Mouse (Mus musculus): ENCODE results near the gene Gm7579. TPM values are rescaled to one million over a fixed set of nuclear protein-coding genes. Genes with fewer than 3 reads are reported as not detected.
"Not testable (repeated sequence)": the region's sequence is repeated elsewhere in the genome, so short reads cannot be mapped to it uniquely, and the experiment has no call there.

Gm7579 gene
- not detected in 2 replicates for polyA plus RNA-seq (2015; fragmentation: Nextera tagmentation; extraction: Ambion mirVana)

DNA sequence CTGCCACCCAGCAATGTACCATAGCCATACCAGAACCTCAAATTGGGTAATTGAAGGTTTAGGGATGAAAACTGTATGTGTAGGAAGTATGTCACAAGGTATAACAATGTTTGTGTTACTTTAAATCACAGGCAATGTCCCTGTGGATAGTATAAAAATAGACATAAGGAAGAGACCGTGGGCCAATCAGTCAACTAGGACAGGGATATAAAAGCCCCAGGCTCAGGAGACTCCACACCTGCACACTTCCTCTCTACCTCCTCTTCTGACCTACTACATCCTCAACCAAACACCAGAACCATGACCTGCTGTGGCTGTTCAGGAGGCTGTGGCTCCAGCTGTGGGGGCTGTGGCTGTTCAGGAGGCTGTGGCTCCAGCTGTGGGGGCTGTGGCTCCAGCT, at the start of gene Gm7579:
Gm7579 (plus strand) TSS at position 301 of the 400 bp plus-strand sequence.
- ATAC-seq = no peak
- Histone ChIP-seq H3K4me1 (replicated peaks) (no peaks in the 10 kb centered on the region), H3K9me3 (no peaks in the 10 kb centered on the region), H3K27me3 (replicated peaks) (no peaks in the 10 kb centered on the region), H3K9ac (no peak within 1 kb of the TSS), H3K4me3 (replicated peaks) (no peak within 1 kb of the TSS), H3K27ac (no peak within 1 kb of the TSS), H3K4me2 (replicated peaks) (no peak within 1 kb of the TSS), H3K36me3 (no peaks in the 10 kb centered on the region)
- WGBS = 79% methylated on average over 1 of the region's 1 CpGs

DNA sequence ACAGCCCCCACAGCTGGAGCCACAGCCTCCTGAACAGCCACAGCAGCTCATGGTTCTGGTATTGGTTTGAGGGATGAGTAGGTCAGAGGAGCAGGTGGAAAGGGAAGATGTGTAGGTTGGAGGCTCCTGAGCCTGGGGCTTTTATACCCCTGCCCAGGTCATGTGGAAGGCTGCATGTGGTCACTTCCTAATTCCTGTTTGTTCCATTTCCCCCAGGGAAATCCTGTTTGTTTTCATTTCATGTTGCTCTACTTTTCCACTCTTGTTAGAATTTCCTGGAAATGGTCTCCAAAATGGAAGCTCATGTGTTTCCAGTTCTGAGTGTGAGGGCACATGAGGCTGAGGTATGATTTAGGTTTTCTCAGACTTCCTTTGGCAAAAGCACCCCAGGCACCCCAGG, 46.0 kb upstream of the Gm7579 start, which contains the start of gene Gm4553:
Gm4553 (minus strand) TSS at position 101 of the 400 bp plus-strand sequence.
- H3K4me3 ChIP-seq (replicated peaks); H3K36me3 ChIP-seq; H3K9me3 ChIP-seq; H3K27me3 ChIP-seq (replicated peaks); H3K4me1 ChIP-seq (replicated peaks); ATAC-seq; H3K9ac ChIP-seq; H3K27ac ChIP-seq; H3K4me2 ChIP-seq (replicated peaks): not testable (repeated sequence)

DNA sequence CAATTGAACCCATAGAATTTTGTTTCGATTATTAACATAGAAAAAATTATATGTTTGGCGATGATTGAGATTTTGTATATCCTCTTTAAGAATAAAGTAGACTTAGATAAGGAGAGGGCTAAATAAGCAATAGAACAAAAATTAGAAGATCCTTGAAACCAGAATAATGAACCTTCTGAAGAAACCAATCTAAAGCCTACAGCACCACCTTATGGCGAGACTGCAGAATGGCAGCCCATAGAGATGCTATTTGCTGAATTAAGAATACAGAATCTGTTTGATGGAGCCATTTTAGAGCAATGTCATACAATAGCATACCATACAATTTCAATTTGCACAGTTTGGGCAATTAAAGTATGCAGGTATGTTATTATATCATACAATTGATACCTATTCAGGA, 41.8 kb upstream of the Gm7579 start:
- H3K4me2 ChIP-seq (replicated peaks) = no peak overlapping the region
- H3K9me3 ChIP-seq = no peaks in the 10 kb centered on the region
- H3K27ac ChIP-seq = no peak overlapping the region
- H3K4me1 ChIP-seq (replicated peaks) = no peaks in the 10 kb centered on the region
- H3K36me3 ChIP-seq = no peaks in the 10 kb centered on the region
- no peak overlapping the region for H3K4me3 ChIP-seq (replicated peaks)
- WGBS = 51% methylated on average over 3 of the region's 3 CpGs
- H3K27me3 ChIP-seq (replicated peaks) = no peaks in the 10 kb centered on the region
- ATAC-seq = no peak
- no peak overlapping the region for H3K9ac ChIP-seq

DNA sequence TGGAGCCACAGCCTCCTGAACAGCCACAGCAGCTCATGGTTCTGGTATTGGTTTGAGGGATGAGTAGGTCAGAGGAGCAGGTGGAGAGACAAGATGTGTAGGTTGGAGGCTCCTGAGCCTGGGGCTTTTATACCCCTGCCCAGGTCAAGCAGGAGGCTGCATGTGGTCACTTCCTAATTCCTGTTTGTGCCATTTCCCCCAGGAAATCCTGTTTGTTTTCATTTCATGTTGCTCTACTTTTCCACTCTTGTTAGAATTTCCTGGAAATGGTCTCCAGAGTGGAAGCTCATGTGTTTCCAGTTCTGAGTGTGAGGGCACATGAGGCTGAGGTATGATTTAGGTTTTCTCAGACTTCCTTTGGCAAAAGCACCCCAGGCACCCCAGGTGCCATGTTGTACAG, 35.8 kb upstream of the Gm7579 start, which contains the start of gene Krtap5-2:
Krtap5-2 (minus strand) TSS at position 101 of the 400 bp plus-strand sequence.
- not testable (repeated sequence) for H3K9me3 ChIP-seq; H3K4me3 ChIP-seq (replicated peaks); H3K27ac ChIP-seq; H3K9ac ChIP-seq; H3K4me2 ChIP-seq (replicated peaks); H3K36me3 ChIP-seq; H3K4me1 ChIP-seq (replicated peaks); H3K27me3 ChIP-seq (replicated peaks); ATAC-seq

DNA sequence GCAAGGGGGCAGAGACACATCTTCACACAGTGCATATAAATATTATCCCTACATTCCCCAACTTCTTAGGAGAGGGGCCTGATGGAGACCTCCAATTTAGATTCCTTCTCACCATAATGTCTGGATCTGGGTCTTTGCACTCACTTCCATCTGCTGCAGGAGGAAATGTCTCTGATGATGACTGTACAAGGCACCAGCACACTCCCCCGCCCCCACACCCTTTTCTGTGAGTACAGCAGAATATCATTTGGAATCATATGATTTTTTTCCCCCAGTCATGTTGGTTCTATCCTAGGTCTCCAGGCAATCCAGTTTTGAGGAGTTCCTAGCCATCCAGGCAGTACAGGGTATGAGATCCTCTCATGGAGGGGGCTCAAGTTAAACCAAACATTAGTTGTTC, 33.0 kb upstream of the Gm7579 start:
- Histone ChIP-seq H3K4me3 (replicated peaks) (no peak overlapping the region), H3K9ac (no peak overlapping the region), H3K4me2 (replicated peaks) (no peak overlapping the region), H3K4me1 (replicated peaks) (no peaks in the 10 kb centered on the region), H3K9me3 (no peaks in the 10 kb centered on the region), H3K36me3 (no peaks in the 10 kb centered on the region), H3K27me3 (replicated peaks) (no peaks in the 10 kb centered on the region), H3K27ac (no peak overlapping the region)
- no peak for ATAC-seq
- WGBS = 74% methylated on average over 1 of the region's 1 CpGs

DNA sequence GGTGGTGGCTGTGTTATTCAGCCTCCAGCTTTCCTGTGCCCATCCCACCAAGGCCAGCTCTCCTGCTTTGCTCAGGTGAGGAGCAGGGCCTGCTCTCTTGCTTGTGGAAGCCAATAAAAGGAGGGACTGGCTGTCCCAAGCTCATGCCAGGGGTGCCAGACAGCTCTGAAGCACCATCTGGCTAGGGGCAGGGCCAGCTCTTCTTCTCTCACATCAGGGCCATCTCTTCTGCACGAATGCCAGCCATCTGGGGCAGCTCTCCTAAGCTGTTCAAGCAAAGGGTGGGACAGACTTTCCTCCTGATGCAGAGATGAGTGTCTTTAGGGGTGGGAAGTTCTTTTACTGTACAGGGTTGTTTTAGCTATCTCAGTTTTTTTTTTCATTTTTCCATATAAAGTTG, 30.6 kb upstream of the Gm7579 start:
- Histone ChIP-seq H3K9me3 (no peaks in the 10 kb centered on the region), H3K4me2 (replicated peaks) (no peak overlapping the region), H3K4me3 (replicated peaks) (no peak overlapping the region), H3K4me1 (replicated peaks) (no peaks in the 10 kb centered on the region), H3K36me3 (no peaks in the 10 kb centered on the region), H3K27ac (no peak overlapping the region), H3K9ac (no peak overlapping the region), H3K27me3 (replicated peaks) (no peaks in the 10 kb centered on the region)
- ATAC-seq = no peak
- 38% methylated on average over 1 of the region's 1 CpGs for WGBS

DNA sequence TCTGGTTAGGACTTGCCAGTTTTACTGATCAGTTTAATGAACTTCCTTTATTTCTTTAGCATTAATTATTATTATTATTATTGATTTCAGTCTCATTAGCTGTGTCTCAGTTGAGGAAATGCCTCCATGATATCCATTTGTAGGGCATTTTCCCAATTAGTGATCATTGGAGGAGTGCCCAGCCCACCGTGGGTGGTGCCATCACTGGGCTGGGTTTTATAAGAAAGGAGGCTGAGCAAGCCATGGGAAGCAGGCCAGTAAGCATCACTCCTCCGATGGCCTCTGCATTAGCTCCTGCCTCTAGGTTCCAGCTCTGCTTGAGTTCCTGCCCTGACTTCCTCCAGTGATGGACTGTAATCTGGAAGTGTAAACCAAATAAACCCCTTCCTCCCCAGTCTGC, 23.5 kb upstream of the Gm7579 start:
- no peaks in the 10 kb centered on the region for H3K36me3 ChIP-seq
- no peak overlapping the region for H3K4me3 ChIP-seq (replicated peaks)
- no peak overlapping the region for H3K9ac ChIP-seq
- ATAC-seq = no peak
- H3K9me3 ChIP-seq = no peaks in the 10 kb centered on the region
- H3K4me2 ChIP-seq (replicated peaks) = no peak overlapping the region
- 75% methylated on average over 2 of the region's 2 CpGs for WGBS
- H3K27me3 ChIP-seq (replicated peaks) = no peaks in the 10 kb centered on the region
- no peaks in the 10 kb centered on the region for H3K4me1 ChIP-seq (replicated peaks)
- H3K27ac ChIP-seq = no peak overlapping the region

DNA sequence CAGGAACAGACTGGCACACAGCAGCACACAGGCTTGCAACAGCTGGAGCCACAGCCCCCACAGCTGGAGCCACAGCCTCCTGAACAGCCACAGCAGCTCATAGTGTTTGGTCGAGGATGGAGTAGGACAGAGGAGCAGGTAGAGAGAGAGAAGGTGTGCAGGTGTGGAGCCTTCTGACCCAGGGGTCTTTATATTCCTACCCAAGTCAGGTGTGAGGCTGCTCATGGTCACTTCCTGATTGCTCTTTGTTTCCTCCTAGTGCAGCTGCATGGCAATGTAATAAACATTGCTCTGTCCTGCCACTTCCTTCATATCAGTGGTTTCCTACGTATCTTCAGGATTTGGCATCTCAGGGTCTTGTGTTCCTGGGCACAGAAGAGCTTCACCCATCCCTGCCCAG, 21.4 kb upstream of the Gm7579 start, which contains the start of gene Gm10153:
Gm10153 (minus strand) TSS at position 101 of the 400 bp plus-strand sequence.
- Histone ChIP-seq H3K4me3 (replicated peaks) (no peak within 1 kb of the TSS), H3K9me3 (no peaks in the 10 kb centered on the region), H3K27ac (no peak within 1 kb of the TSS), H3K9ac (no peak within 1 kb of the TSS), H3K4me1 (replicated peaks) (no peaks in the 10 kb centered on the region), H3K36me3 (no peaks in the 10 kb centered on the region), H3K27me3 (replicated peaks) (no peaks in the 10 kb centered on the region), H3K4me2 (replicated peaks) (no peak within 1 kb of the TSS)
- 32% methylated on average over 2 of the region's 2 CpGs for WGBS
- ATAC-seq = no peak

DNA sequence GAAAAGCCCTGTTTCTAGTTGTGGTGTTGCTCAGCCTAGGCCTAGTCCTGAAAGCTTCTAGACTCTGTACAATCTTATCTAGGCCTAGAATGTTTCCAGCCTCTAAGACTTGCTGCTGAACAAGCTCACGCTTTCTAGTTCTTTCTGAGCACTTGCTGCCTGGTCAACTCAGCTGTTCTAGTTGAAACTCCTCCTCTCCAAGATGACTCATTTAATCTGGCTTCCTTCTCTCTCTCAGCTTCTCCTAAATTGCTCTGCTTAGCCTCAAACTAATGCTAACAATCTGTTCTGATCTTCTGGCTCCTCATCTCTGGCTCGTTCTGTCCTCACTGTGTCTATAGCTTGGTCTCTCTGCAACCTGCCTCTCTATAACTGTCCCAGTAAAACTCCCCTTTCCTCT, 12.9 kb upstream of the Gm7579 start:
- Histone ChIP-seq H3K9me3 (no peaks in the 10 kb centered on the region), H3K36me3 (no peaks in the 10 kb centered on the region), H3K4me3 (replicated peaks) (no peak overlapping the region), H3K4me2 (replicated peaks) (no peak overlapping the region), H3K9ac (no peak overlapping the region), H3K27me3 (replicated peaks) (no peaks in the 10 kb centered on the region), H3K27ac (no peak overlapping the region), H3K4me1 (replicated peaks) (no peaks in the 10 kb centered on the region)
- ATAC-seq = no peak
- 82% methylated on average over 2 of the region's 2 CpGs for WGBS

DNA sequence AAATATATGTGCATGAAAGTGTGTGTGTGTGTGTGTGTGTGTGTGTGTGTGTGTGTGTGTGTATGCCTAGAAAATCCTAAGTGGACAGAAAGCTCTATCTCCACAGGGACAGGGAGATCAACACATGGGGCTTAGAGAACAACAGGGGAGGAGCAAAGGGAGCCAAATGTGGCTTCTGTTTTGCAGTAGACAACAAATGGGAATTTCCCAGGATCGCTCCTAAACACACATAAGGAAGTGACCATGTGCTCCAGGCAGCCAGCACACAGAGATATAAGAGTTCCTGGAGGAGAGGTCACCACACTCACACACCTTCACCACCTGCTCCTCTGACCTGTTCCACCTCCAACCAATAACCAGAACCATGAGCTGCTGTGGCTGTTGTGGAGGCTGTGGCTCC, 10.6 kb upstream of the Gm7579 start, which contains the start of gene Krtap5-3:
Krtap5-3 (plus strand) TSS at position 301 of the 400 bp plus-strand sequence.
- H3K27ac ChIP-seq = no peak within 1 kb of the TSS
- H3K9ac ChIP-seq = no peak within 1 kb of the TSS
- no peaks in the 10 kb centered on the region for H3K4me1 ChIP-seq (replicated peaks)
- H3K9me3 ChIP-seq = no peaks in the 10 kb centered on the region
- H3K36me3 ChIP-seq = no peaks in the 10 kb centered on the region
- WGBS = 55% methylated on average over 1 of the region's 1 CpGs
- ATAC-seq = no peak
- no peak within 1 kb of the TSS for H3K4me3 ChIP-seq (replicated peaks)
- H3K4me2 ChIP-seq (replicated peaks) = no peak within 1 kb of the TSS
- no peaks in the 10 kb centered on the region for H3K27me3 ChIP-seq (replicated peaks)

DNA sequence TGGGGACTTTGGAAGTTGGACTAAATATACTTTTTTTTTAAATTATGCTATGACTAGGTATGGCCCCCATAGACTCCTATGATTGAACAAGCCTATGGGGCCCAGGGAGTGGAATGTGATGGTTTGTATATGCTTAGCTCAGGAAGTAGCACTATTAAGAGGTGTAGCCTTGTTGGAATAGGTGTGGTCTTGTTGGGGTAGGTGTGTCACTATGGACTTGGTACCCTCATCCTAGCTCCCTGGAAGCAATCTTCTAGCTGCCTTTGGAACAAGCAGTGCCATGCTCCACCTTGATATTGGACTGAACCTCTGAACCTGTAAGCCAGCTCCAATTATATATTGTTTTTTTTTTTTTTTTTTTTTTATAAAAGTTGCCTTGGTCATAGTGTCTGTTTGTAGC, 6.2 kb upstream of the Gm7579 start:
- Histone ChIP-seq H3K27me3 (replicated peaks) (no peaks in the 10 kb centered on the region), H3K36me3 (no peaks in the 10 kb centered on the region), H3K4me1 (replicated peaks) (no peaks in the 10 kb centered on the region), H3K4me3 (replicated peaks) (no peak overlapping the region), H3K9ac (no peak overlapping the region), H3K27ac (no peak overlapping the region), H3K9me3 (no peaks in the 10 kb centered on the region), H3K4me2 (replicated peaks) (no peak overlapping the region)
- ATAC-seq = peak; percentile 81

DNA sequence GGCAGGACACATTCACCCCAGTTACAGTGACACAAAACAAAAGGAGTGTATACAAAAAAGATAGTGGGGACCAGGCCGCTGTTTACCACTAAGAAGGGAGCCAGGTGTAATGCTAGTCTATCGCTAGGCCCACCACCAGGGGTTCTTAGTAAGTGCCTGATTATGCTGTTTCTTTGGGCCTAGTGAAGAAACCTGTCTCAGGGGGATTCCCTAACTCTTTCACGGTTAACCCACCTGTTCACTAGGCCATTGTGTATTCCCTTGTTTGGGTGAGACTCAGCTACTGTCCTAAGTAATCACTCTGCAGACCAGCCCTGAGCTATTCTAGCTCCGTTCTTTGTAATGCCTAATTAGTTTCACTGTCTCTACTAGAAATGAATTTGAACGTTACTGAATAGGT, 4.8 kb upstream of the Gm7579 start:
- H3K36me3 ChIP-seq; H3K27ac ChIP-seq; H3K4me1 ChIP-seq (replicated peaks); H3K27me3 ChIP-seq (replicated peaks); H3K4me3 ChIP-seq (replicated peaks); H3K4me2 ChIP-seq (replicated peaks); ATAC-seq; H3K9ac ChIP-seq; H3K9me3 ChIP-seq: not testable (repeated sequence)
- 85% methylated on average over 5 of the region's 5 CpGs for WGBS

DNA sequence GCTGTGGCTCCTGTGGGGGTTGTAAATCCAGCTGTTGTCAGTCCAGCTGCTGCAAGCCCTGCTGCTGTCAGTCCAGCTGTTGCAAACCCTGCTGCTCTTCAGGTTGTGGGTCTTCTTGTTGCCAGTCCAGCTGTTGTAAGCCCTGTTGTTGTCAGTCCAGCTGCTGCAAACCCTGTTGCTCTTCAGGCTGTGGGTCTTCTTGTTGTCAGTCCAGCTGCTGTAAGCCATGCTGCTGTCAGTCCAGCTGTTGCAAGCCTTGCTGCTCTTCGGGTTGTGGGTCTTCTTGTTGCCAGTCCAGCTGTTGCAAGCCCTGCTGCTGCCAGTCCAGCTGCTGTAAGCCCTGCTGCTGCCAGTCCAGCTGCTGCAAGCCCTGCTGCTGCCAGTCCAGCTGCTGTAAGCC, 477 bp downstream of the Gm7579 start:
- not testable (repeated sequence) for H3K27ac ChIP-seq; H3K4me2 ChIP-seq (replicated peaks); ATAC-seq; H3K9ac ChIP-seq; H3K4me1 ChIP-seq (replicated peaks); H3K4me3 ChIP-seq (replicated peaks); H3K27me3 ChIP-seq (replicated peaks); H3K36me3 ChIP-seq; H3K9me3 ChIP-seq
- 89% methylated on average over 1 of the region's 1 CpGs for WGBS

All from intestine, embryonic 15.5 days (tissue).